Mouse (Mus musculus) fibroblast of lung, adult 2 months (primary cell): ENCODE measurements at regions not wholly inside any gene's neighbourhood (a gene's known extent, or its start where the extent isn't known, plus 50 kb on each side); places are given as distances from the start of the nearest gene placed in this dataset.

Source experiments
- DNase-seq: peaks from one replicate; pipeline ENCODE4 v3.0.0-alpha.2; 2011; ENCODE audit warnings: low read depth

GRCm38 (mm10) chr17:51262404-51262803 is 83.3 kb upstream of the Tbc1d5 start:
- no peak for DNase-seq

DNA sequence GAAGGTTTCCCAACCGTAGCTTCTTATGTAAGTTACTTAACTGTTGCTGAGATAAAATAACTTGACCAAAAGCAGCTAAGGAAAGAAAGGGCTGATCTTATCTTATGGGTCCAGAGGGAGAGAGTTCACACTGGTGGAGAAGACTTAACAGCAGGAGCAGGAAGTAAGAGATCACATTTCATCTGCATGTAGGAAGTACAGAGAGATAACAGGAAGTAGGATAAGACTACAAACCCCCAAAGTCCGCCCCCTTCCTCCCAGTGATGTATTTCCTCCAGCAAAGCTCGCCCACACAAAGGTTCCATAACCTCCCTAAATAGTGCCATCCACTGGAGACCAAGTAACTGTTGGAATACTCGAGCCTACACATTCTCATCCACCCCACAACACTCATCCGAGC is 79.2 kb upstream of the Tbc1d5 start:
- no peak for DNase-seq

DNA sequence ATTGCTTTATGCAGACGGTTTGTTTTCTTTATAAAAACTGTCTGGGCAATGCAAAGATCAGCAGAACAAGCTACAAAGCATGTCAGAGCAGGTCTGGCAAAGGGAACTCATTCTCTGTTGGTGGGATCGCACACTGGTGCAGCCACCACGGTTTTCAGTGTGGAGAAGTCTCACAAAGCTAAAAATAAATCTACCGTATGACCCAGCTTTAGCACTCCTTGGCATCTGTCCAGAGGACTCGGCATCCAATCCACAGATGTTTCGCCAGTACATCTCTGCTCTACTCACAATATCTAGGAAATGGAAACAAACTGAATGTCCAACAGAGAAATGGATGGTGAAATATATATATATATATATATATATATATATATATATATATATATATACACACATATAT is 69.4 kb upstream of the Tbc1d5 start:
- no peak for DNase-seq

DNA sequence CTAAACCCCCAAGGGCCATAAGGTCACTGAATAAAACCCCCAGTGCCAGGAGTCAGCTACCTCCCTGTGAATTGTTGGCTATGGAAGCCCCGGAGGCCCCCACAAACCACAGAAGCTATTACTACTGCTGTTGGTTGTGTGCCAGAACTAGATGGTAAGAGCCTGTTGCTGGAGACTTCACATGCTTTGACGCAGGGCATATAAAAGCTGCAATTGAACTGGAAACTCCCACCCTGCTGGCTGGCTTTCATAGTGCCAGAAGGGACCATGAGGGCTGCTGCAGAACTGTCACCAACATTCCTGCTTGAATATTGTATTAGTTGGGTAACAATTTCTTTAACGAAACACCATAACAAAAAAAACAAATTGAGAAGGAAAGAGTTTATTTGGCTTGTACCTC is 66.9 kb upstream of the Tbc1d5 start:
- DNase-seq, result no peak

- no peak for DNase-seq
Observed at GRCm38 (mm10) chr17:51240360-51240993, 61.3 kb upstream of the Tbc1d5 start.

- DNase-seq, result no peak
Observed at GRCm38 (mm10) chr17:51239465-51239864, 60.3 kb upstream of the Tbc1d5 start.
